Mouse (Mus musculus) ES-Bruce4 (cell line): ENCODE measurements around the gene Polg2.

Experiments used
- CTCF ChIP-seq: IDR thresholded peaks from one replicate; pipeline ENCODE4 v1.8.1; 2011; ENCODE audit warnings: low read depth, low read length
- EP300 ChIP-seq: IDR thresholded peaks from 2 replicates; pipeline ENCODE4 v1.6.1; 2011; ENCODE audit warnings: low read depth, low read length; ENCODE audit not compliant: insufficient read depth
- POLR2A ChIP-seq: IDR thresholded peaks from one replicate; pipeline ENCODE4 v1.8.1; 2011; ENCODE audit warnings: low read length; ENCODE audit not compliant: insufficient read depth

GRCm38 (mm10) chr11:106782841-106783764 lies 3.8 kb upstream of the Polg2 start:
- TF ChIP-seq CTCF (no peak), POLR2A (no peak), EP300 (no peak)
